Mouse (Mus musculus) embryo, embryonic 10.5 days (tissue): ENCODE results near the gene Abracl.

Experiments used
- DNase-seq: peaks from one replicate; pipeline ENCODE4 v3.0.0-alpha.2; 2015; ENCODE audit warnings: low spot score

Gene Abracl

DNA sequence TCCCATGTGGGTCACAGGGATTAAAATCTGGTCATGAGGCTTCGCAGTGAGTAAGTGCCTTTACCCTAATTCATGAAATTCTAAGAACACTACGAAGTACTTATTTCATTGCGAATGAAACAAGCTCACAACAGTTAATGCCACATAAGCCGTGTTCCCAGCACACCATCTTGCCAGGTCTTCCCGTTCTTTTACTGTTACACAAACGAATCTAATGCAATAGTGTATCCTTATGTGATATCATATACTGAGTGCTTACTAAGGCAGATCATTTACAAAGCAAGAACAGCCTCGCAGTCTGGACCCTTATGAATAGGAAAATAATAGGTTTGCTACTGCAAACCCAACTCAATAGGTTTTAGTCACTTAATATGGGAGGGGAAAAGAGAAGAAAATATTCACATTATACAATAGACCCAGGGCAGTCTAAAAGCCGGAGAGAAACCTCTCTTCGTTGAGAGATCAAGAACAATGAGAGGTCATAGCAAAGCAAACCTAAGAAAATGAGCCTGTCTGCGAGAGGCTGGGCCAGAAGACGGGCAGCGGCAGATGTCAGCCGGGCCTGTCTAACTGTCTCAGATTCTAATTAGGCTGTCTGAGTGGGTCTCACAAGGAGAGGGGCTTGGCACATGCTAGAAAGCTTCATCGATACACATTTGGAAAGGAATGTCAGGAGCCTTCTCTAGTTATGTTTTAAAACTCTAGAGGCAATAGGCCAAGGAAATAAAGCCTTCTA is 1.3 kb downstream of the Abracl start:
- DNase-seq = peak; percentile 35

DNA sequence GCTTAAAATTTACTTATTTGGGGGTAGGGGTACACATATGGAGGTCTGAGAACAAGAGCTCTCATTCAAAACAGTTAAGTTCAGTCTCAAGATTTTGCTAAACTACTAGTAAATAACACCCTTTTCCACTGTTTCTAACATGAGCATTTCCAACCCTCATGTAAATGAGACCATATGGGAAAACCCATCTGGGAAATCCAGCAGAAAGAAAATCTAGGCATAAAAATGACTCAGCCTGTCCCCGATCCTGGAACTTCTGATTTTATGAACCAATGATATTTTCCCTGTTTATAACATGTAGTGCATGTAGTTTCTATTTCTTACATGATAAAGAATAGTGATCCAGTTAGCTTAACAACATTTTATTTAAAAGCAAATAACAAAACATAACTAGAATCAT is 2.2 kb downstream of the Abracl start:
- DNase-seq = peak; percentile 10

DNA sequence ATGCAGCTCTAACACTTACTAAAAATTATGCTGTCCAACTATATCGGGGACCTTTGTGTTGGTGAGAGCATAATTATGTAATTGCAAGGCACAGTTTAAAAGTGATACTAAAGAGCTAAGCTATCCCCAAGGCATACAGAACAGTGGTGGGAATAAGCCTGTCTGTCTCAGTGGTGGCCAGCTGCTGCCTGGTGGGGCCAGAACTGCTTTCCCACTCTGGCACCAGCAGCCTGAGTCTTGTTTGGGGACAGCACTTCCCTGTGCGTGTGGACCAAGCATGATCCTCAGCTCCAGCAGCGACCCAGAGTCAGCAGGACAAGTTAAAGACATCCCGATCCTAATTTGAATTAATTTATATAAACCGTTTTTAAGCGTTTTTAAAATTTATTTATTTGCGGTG is 2.6 kb downstream of the Abracl start:
- DNase-seq = peak; percentile 13

DNA sequence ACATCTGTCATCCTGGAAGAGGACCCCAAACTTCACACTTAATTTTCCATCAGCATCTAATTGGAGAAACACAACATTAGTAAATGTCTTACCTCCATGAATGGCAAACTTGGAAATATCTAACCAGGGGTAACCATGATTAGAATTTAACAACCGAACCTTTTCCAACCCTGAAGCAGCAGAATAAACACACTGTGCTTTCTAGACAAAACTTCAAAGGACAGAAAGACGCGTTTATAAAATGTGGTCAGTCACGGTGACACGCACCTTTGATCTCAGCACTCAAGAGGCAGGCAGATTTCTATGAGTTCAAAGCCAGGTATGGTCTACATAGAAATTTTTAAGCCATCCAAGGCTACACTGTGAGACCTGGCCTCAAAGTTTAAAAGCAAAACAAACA is 11.3 kb downstream of the Abracl start:
- no peak for DNase-seq

DNA sequence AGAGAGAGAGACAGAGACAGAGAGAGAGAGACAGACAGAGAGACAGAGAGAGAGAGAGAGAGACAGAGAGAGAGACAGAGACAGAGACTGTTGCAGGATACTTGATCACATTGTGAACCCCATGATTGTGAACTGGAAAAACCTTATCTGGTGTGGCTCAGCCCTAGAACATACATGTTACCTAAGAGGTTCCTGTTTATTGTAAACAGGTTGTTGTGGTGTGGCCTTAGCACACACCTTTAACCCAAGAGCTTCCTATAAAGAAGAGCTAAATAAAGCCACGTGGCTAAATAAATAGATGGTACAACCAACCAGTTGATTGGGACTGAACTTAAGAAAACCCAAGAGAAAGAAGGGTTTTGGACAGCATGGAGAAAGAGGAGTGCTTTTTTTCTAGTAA is 13.3 kb downstream of the Abracl start:
- no peak for DNase-seq

DNA sequence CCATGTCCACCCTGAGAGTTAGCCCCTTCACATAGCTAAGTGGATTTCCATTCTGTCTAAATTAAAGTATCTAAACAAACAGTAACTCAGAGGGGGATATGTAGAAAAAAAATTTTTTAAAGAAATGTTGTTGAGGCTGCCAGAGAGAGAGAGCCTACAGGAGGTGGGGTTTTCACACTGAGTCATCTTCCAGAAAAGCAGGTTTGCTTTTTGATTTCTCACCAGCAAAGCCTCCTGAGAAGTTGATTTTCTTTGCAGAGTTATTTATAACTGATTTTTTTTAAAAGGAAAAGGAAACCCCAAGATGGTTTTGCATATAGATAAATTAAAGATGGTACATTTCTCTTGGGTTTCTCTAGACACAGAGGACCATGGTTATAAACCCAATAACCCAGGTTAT is 15.0 kb downstream of the Abracl start:
- DNase-seq = no peak

- no peak for DNase-seq
These were observed 15.8 kb downstream of the Abracl start for GRCm38 (mm10) chr10:18007243-18007642.

GRCm38 (mm10) chr10:18006756-18007155 is 16.3 kb downstream of the Abracl start:
- DNase-seq = no peak

DNA sequence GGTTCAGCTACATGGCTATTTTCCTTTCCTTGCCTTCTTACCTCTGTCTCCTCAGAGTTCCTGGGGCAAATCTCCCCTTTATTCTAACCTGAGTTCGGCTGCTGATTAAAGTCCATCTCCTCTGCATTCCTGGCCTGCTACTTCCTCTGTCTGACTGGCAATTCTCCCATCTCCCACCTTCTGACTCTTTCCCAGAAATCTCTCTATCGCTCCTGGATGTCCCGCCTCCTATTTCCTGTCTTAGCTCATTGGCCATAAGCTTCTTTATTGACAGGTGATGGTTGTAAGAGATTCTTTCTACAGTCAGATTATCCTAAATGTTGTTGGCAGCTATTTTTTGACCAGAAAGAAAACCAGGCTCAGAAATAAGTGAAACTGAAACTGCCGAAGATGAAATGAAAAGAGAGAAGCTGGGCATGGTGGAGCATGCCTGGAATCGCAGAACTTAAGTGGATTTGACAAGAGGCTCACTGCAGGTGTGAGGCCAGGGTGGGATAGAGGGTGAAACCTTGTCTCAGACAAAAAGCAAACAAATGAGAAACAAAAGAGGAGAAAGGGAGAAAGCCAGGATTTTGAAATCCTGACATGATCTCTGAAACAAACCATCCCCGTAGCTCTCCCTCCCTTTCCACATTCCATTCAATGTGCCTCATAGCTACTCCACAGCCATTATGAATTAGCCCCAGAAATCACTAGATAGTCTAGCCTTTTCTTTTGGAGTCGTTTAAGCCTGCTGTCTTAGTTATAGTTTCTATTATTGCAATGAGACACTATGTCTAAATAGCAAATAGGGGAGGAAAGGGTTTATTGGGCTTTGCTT is 17.7 kb downstream of the Abracl start:
- DNase-seq = no peak

DNA sequence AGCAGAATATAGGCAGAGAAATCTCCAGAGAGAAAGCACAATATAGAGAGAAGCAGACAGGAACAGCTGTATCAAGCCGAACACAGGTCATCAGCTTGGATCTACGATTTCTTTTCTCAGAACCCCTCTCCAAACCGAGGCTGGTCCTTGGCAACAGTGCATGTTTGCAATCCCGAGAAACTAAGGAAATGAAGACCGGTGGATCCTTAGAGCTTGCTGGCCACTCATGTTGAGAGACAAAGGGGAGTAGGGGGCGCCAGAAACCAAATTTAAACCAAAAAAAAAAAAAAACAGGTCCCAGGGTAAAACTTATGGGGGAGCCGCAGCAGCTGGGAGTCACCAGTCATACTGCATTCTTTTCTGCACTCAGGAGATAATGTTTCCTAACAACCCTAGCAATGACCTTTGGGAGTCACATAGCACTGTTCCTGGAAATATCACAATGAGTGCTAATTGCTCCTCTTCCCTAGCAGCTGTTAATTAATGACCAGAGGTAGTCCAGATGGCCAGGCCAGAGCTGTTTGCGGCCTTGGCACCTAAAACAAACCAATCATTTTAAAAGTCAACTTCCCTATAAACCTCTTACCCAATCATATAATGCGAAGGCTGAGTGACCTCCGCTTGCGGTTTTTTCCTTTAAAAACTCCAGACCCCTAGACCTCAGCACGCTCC is 19.0 kb downstream of the Abracl start:
- peak; percentile 7 for DNase-seq

GRCm38 (mm10) chr10:17990576-17990975 is 32.5 kb downstream of the Abracl start:
- no peak for DNase-seq

DNA sequence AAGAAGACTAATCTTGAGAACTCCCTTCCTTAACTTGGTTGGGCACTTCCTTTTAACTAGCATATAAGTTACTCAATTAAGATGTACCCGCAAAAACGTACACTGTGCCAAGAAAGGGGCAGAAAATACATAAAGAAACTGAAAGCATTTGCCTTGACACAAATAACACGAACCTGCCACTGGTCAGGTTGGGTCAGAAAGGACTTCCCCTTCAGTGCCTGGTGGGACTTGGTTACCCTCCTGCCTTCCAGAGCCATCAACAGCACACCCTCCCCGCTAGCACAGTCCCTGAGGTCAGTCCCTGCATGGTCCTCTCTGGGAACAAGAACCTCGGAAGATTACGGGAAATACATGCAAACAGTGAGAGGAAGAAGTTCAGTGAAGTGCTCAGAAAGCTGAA is 34.0 kb downstream of the Abracl start:
- no peak for DNase-seq

DNA sequence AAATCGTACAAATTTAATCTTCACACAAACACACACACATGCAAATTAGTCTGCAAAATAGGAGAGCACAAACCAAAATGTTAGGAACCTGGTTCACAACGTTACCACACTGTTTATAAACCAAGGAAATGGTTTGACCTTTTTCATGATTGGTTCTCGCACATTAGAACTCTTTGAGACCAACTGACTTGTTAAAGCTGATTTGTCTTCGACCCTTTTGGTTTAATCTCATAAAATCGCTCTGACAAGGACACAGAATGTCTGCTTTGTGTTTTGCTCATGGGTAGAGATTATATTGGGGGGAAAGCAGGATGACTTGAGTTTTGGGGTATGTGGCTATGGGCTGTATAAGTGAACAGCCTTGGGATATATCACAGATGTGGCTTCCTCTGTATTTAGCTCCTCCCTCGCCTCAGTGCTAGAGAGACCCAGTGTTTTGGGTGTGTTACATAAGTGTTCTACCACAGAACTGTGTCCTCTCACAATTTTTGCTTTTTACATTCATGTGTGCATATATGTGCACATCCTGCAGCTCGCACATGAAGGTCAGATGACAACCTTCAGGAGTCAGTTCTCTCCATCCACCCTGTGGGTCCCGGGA is 35.2 kb downstream of the Abracl start:
- no peak for DNase-seq

DNA sequence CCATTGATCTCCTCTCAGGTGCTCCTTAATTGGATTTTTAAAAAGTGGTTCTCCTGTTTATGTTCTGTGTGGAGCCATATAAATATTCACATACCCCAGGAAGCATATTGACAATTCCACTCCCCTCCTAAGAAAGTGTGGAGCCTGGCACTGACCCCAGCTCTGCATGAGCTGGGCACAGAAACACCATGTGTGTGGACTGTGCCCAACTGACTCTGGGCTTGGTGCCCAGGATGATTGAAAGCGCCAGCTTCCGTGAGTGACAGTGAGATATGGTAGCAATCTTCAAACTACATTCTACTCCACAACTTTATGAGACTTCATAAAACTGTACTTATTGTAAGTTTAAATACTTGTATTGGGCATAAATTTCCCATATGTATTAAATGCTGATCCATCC is 39.8 kb downstream of the Abracl start:
- DNase-seq = no peak

DNA sequence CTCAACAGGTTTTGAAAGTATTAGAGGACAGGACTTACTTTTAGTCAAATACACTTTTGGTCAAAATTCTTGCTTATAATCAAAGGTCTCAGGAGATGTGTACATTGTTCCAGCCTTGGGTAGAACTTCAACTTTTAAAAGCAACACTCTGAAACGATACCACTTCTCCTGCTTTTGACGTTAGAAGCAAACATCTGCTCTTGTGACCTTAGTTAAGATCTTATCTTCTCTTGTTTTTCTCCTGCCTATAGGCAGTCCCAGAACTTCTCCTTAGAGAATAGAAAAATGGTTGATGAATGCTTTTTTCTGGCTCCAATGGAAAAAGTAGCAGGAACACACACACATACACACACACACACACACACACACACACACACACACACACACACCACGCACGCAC is 57.0 kb downstream of the Abracl start:
- DNase-seq = no peak
